Mouse (Mus musculus) limb, embryonic 13.5 days (tissue): ENCODE measurements around the gene Tmem160. TPM values are rescaled to one million over a fixed set of nuclear protein-coding genes. Genes with fewer than 3 reads are reported as not detected.

Experiments
- ATAC-seq: fragments of 200-750 bp; cut with Nextera tagmentation; 2 replicates; pipeline ENCODE4 v1.8.0; 2017; ENCODE audit warnings: low read depth, moderate number of reproducible peaks, moderate TSS enrichment; ENCODE audit not compliant: low FRiP score
- H3K27ac ChIP-seq: fragments of 300-500 bp; sonication (generic); 2 replicates; pipeline ENCODE4 v1.5.1; 2015; ENCODE audit warnings: inconsistent platforms, mild to moderate bottlenecking, moderate library complexity
- H3K27me3 ChIP-seq: fragments of 300-500 bp; sonication (generic); 2 replicates; pipeline ENCODE4 v1.6.1; 2015; ENCODE audit warnings: mild to moderate bottlenecking, inconsistent platforms
- H3K36me3 ChIP-seq: fragments of 300-500 bp; sonication (generic); 2 replicates; pipeline ENCODE4 v1.6.1; 2015; ENCODE audit warnings: inconsistent platforms, mild to moderate bottlenecking, moderate library complexity
- H3K4me1 ChIP-seq: fragments of 300-500 bp; sonication (generic); 2 replicates; pipeline ENCODE4 v1.6.1; 2015; ENCODE audit warnings: inconsistent platforms
- H3K4me2 ChIP-seq: fragments of 300-500 bp; sonication (generic); replicated peaks from 2 replicates; pipeline ENCODE4 v1.6.1; 2015; ENCODE audit warnings: inconsistent platforms, mild to moderate bottlenecking, moderate library complexity
- H3K4me3 ChIP-seq: fragments of 300-500 bp; sonication (generic); 2 replicates; pipeline ENCODE4 v1.5.1; 2015; ENCODE audit warnings: moderate library complexity, mild to moderate bottlenecking, inconsistent platforms
- H3K9ac ChIP-seq: fragments of 300-500 bp; sonication (generic); 2 replicates; pipeline ENCODE4 v1.6.1; 2015; ENCODE audit warnings: mild to moderate bottlenecking, inconsistent platforms
- H3K9me3 ChIP-seq: fragments of 300-500 bp; sonication (generic); 2 replicates; pipeline ENCODE4 v1.6.1; 2016; ENCODE audit warnings: inconsistent platforms
- WGBS: fragments of 180-500 bp; shearing (Covaris S2); methylation state at CpG from one replicate; pipeline ENCODE4 v1.1.7; 2015; 5-methylcytosine and 5-hydroxymethylcytosine counted together
- polyA plus RNA-seq: library from polyadenylated mRNA; unstranded; fragments of >200 nt; fragmentation: Nextera tagmentation; extraction: Ambion mirVana; gene quantifications from 2 replicates; pipeline ENCODE4 v1.2.1, GENCODE M21; 2015

The Tmem160 gene
- 44.2 and 44.9 TPM in 2 replicates for polyA plus RNA-seq

DNA sequence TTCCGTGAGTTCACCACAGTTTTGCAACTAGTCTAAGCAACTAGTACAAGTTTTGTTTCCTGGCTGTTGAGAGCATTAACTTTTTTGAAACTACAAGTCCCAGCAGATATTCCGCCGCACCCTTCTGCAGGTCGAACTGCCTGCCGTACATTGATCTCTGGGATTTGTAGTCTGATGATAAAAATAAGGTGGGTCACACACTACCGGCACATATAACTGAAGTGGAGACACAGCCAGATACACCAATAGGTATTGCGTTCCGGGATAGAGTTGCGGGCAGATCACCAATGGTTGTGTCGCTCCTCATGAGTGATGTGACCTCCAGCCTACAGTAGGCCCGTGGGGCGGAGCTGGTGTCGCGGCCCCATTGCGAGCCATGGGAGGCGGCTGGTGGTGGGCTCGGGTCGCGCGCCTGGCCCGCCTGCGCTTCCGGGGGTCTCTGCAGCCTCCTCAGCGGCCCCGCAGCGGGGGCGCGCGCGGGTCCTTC lies at the start of gene Tmem160:
Gene Tmem160 (plus strand): TSS at position 193 of the 487 bp plus-strand sequence.
- under 1% methylated on average over 30 of the region's 30 CpGs for WGBS
- Histone ChIP-seq H3K4me1 (peaks cover 8% of the 10 kb centered on the region), H3K36me3 (peaks cover 15% of the 10 kb centered on the region; the same call in 1 of the 2 replicates), H3K27ac (peak within 1 kb of the TSS; percentile 65; the same call in 1 of the 2 replicates), H3K4me2 (peak within 1 kb of the TSS; percentile 90), H3K9me3 (no peaks in the 10 kb centered on the region), H3K4me3 (peak within 1 kb of the TSS; percentile 78), H3K9ac (peak within 1 kb of the TSS; percentile 79), H3K27me3 (no peaks in the 10 kb centered on the region)
- peak; percentile 99 for ATAC-seq

- peak overlapping the region; percentile 100 for H3K27ac ChIP-seq
- no peaks in the 10 kb centered on the region for H3K27me3 ChIP-seq
- WGBS: 45% methylated on average over 21 of the region's 21 CpGs
- H3K4me1 ChIP-seq: peaks cover 40% of the 10 kb centered on the region
- H3K4me3 ChIP-seq: peak overlapping the region; percentile 91
- no peaks in the 10 kb centered on the region for H3K9me3 ChIP-seq
- H3K9ac ChIP-seq: peak overlapping the region; percentile 100
- peak overlapping the region; percentile 93 for H3K4me2 ChIP-seq
- peaks cover under 1% of the 10 kb centered on the region; the same call in 1 of the 2 replicates for H3K36me3 ChIP-seq
- no peak for ATAC-seq
Observed at GRCm38 (mm10) chr7:16402968-16403948, 49.3 kb upstream of the Tmem160 start.

GRCm38 (mm10) chr7:16404315-16405072 lies 48.1 kb upstream of the Tmem160 start:
- Histone ChIP-seq H3K4me3 (no peak overlapping the region), H3K9ac (peak overlapping the region; percentile 46)

DNA sequence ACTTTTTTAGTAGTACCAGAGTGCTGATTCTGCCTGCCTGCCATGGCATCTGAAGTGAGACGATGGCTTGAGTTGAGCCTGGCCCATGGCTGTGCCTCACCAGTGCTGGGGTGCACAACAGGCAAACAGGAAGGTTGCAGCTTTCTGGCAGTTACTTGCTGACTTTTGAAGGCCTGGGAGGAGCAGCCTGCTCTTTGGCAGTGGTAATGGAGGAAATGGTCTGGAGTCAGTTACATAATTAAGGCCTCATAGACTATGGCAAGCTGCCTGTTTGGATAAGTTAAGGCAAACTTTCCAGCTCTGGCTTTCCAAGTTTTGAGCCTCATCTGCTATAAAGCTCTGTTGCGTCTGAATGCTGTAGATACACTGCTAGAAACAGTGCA lies 47.5 kb upstream of the Tmem160 start:
- Histone ChIP-seq H3K9me3 (no peaks in the 10 kb centered on the region), H3K27me3 (no peaks in the 10 kb centered on the region), H3K4me2 (peak overlapping the region; percentile 42), H3K4me3 (no peak overlapping the region), H3K4me1 (peaks cover 33% of the 10 kb centered on the region), H3K9ac (peak overlapping the region; percentile 46), H3K36me3 (peaks cover 11% of the 10 kb centered on the region; the same call in 1 of the 2 replicates), H3K27ac (peak overlapping the region; percentile 76)
- WGBS: 52% methylated on average over 2 of the region's 2 CpGs
- ATAC-seq: no peak

More at GRCm38 (mm10) chr7:16404315-16405072, 48.1 kb upstream of the Tmem160 start:
- peak overlapping the region; percentile 76 for H3K27ac ChIP-seq
- H3K36me3 ChIP-seq: peaks cover 8% of the 10 kb centered on the region; the same call in 1 of the 2 replicates
- H3K4me2 ChIP-seq: peak overlapping the region; percentile 42
- no peak for ATAC-seq
- H3K4me1 ChIP-seq: peaks cover 33% of the 10 kb centered on the region
- no peaks in the 10 kb centered on the region for H3K9me3 ChIP-seq
- WGBS: 88% methylated on average over 3 of the region's 3 CpGs
- no peaks in the 10 kb centered on the region for H3K27me3 ChIP-seq

- no peak for ATAC-seq
- Histone ChIP-seq H3K27ac (peak overlapping the region; percentile 76; the same call in 1 of the 2 replicates), H3K9me3 (no peaks in the 10 kb centered on the region), H3K36me3 (peaks cover 18% of the 10 kb centered on the region), H3K9ac (peak overlapping the region; percentile 46; the same call in 1 of the 2 replicates), H3K4me3 (no peak overlapping the region), H3K27me3 (no peaks in the 10 kb centered on the region), H3K4me2 (peak overlapping the region; percentile 42), H3K4me1 (peaks cover 33% of the 10 kb centered on the region)
- 71% methylated on average over 11 of the region's 11 CpGs for WGBS
Observed at GRCm38 (mm10) chr7:16405516-16406351, 46.8 kb upstream of the Tmem160 start.

GRCm38 (mm10) chr7:16406978-16407377 lies 45.6 kb upstream of the Tmem160 start:
- Histone ChIP-seq H3K4me3 (no peak overlapping the region), H3K9ac (no peak overlapping the region), H3K9me3 (no peaks in the 10 kb centered on the region), H3K36me3 (peaks cover 29% of the 10 kb centered on the region), H3K27ac (no peak overlapping the region), H3K27me3 (no peaks in the 10 kb centered on the region), H3K4me1 (peaks cover 33% of the 10 kb centered on the region), H3K4me2 (no peak overlapping the region)
- no peak for ATAC-seq
- 92% methylated on average over 3 of the region's 3 CpGs for WGBS

GRCm38 (mm10) chr7:16411100-16411499 lies 41.5 kb upstream of the Tmem160 start:
- no peak overlapping the region for H3K9ac ChIP-seq
- WGBS: 89% methylated on average over 5 of the region's 5 CpGs

GRCm38 (mm10) chr7:16412220-16412896 lies 40.2 kb upstream of the Tmem160 start:
- Histone ChIP-seq H3K4me2 (no peak overlapping the region), H3K27ac (no peak overlapping the region), H3K36me3 (peaks cover 66% of the 10 kb centered on the region), H3K9ac (0 out of 2 replicates have a peak overlapping the region, but pooled peaks have one; percentile 6), H3K9me3 (no peaks in the 10 kb centered on the region), H3K4me1 (peaks cover 10% of the 10 kb centered on the region), H3K27me3 (no peaks in the 10 kb centered on the region), H3K4me3 (no peak overlapping the region)
- no peak for ATAC-seq
- WGBS: 88% methylated on average over 8 of the region's 8 CpGs

More at GRCm38 (mm10) chr7:16411100-16411499, 41.5 kb upstream of the Tmem160 start:
- H3K36me3 ChIP-seq: peaks cover 54% of the 10 kb centered on the region
- no peaks in the 10 kb centered on the region for H3K27me3 ChIP-seq
- H3K9me3 ChIP-seq: no peaks in the 10 kb centered on the region
- no peak overlapping the region for H3K27ac ChIP-seq
- no peak overlapping the region for H3K4me3 ChIP-seq
- H3K4me1 ChIP-seq: peaks cover 13% of the 10 kb centered on the region
- no peak overlapping the region for H3K4me2 ChIP-seq
- ATAC-seq: no peak

DNA sequence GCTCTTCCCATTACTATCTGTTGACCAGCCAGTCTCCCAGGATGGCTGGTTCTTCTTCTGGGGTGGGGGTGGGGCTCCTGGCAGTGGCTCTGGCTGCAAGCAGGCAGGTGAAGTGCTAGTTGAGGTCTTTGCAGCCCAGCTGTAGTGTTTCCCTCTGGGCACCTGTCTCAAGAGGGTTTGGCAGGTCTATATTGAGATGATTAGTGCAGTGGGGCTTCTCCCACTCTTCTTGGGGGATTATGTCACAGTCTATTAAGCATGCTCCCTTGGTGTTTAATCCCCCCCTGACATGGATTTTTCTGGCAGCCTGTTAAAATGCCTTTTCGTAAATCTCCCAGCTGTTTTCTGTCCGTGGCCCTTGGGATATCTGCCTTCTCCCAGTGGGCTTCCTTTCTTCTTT lies 39.6 kb upstream of the Tmem160 start:
- Histone ChIP-seq H3K36me3 (peaks cover 72% of the 10 kb centered on the region), H3K4me3 (no peak overlapping the region), H3K27me3 (no peaks in the 10 kb centered on the region), H3K4me2 (no peak overlapping the region), H3K4me1 (peaks cover 10% of the 10 kb centered on the region), H3K9ac (no peak overlapping the region), H3K9me3 (no peaks in the 10 kb centered on the region), H3K27ac (no peak overlapping the region)
- 64% methylated on average over 2 of the region's 2 CpGs for WGBS
- ATAC-seq: no peak

DNA sequence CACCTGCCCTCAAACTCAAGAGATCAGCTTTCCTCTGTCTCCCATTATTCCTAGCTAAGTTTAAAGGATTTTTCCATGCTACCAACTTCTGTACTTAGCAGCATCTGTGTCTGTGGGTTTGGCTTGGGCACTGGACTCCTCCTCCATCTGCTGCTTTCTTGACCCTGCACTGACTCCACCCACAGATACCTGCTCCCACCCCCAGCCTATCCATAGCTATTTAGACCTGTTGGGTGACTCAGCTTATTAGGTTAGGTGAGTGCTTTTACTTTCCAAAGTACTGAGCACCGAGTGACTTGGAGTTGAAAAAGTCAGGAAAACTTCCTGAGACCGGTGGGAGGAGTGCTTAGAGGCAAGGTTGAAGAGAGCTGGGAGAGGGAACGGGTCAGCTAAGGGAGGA lies 37.2 kb upstream of the Tmem160 start:
- H3K9ac ChIP-seq: no peak overlapping the region; the same call in 1 of the 2 replicates
- 88% methylated on average over 3 of the region's 3 CpGs for WGBS
- H3K4me2 ChIP-seq: no peak overlapping the region
- no peak overlapping the region for H3K27ac ChIP-seq
- H3K27me3 ChIP-seq: no peaks in the 10 kb centered on the region
- peak; percentile 54; the same call in 1 of the 2 replicates for ATAC-seq
- H3K36me3 ChIP-seq: peaks cover 82% of the 10 kb centered on the region
- no peak overlapping the region for H3K4me3 ChIP-seq
- peaks cover 10% of the 10 kb centered on the region for H3K4me1 ChIP-seq
- H3K9me3 ChIP-seq: no peaks in the 10 kb centered on the region
